Mouse (Mus musculus) adrenal gland, adult 18-20 months (tissue): ENCODE measurements around the gene Ufc1. TPM values are rescaled to one million over a fixed set of nuclear protein-coding genes. Genes with fewer than 3 reads are reported as not detected.
A peak's percentile ranks its signal among the peaks of the same experiment; 100 is the strongest.
"Not testable (repeated sequence)": the region's sequence is repeated elsewhere in the genome, so short reads cannot be mapped to it uniquely, and the experiment has no call there.

Experiments
- DNase-seq, 2 experiments: peaks; one replicate each; pipeline ENCODE4 v3.0.0; 2021 to 2022; ENCODE audit warnings: low spot score in 2 of 2
- long read RNA-seq, 2 experiments: library from polyadenylated mRNA; stranded (forward); transcript quantifications; one replicate each; pipeline ENCODE4 v2.0.0; 2021
- total RNA-seq, 2 experiments: library from RNA; stranded (reverse); gene quantifications; 1 replicate in 1 of 2; 2 replicates in 1 of 2; pipeline ENCODE4 v1.2.3; 2021

Ufc1 gene
- 100 to 1,000 TPM; 147 to 168 TPM for total RNA-seq
- long read RNA-seq, experiment 1, transcript Ufc1-202 (6 exons, 914 nt) = major isoform, 9 of 18 reads
- long read RNA-seq, experiment 1, transcript Ufc1-201 (7 exons, 1,007 nt) = minor isoform, 7 of 18 reads
- long read RNA-seq, experiment 1, partial matches to known transcripts = 0 of 18 reads
- long read RNA-seq, experiment 1, other reads (novel, unspliced or antisense) = 0 of 18 reads
- long read RNA-seq, experiment 2, transcript Ufc1-202 (6 exons, 914 nt) = major isoform, 78 of 114 reads
- long read RNA-seq, experiment 2, transcript Ufc1-201 (7 exons, 1,007 nt) = minor isoform, 32 of 114 reads
- long read RNA-seq, experiment 2, partial matches to known transcripts = 1 of 114 reads
- long read RNA-seq, experiment 2, other reads (novel, unspliced or antisense) = 2 of 114 reads

GRCm38 (mm10) chr1:171294298-171295062 is at the start of gene Ufc1:
Ufc1 (minus strand) TSS chr1:171295024.
- peak; percentile 69 to 81 for DNase-seq

- peak; percentile 30 to 41 for DNase-seq
Observed at GRCm38 (mm10) chr1:171343922-171344677, 49.3 kb upstream of the Ufc1 start.

GRCm38 (mm10) chr1:171342262-171343207 is 47.7 kb upstream of the Ufc1 start:
- no peak for DNase-seq

GRCm38 (mm10) chr1:171330216-171330560 is 35.4 kb upstream of the Ufc1 start:
- no peak for DNase-seq

GRCm38 (mm10) chr1:171329433-171330215 is 34.8 kb upstream of the Ufc1 start:
- DNase-seq = peak in 1 of 2 experiments; percentile 76

DNA sequence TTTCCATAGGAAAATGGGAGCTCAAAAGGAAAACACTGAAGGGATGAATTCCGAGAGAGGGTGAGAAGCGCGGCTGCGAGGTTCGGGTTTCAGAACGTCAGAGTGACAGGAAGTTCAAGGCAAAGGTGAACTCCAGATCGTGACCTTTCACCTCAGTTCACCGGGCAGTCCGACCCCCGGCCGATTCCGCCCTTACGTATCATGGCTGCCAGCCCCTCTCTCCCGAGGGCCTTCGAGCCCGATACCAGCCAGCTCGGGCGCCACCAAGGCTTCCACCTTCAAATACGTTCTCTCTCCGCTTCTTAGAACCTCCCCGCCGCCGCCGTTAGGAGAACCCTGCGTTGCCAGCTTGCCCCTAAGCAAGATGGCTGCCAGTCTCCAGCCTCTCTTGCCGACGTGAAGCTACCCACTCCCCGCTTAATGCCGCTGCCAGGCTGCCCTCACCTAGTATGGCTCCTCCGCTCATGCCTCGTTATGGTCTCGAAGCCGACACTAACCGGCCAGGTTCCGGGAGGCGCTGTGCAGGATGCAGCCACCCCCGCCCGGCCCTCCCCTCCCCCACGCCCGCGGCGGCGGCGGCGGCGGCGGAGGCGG is 34.1 kb upstream of the Ufc1 start, which contains the start of gene Dedd:
Gene Dedd, plus strand, starts transcription at position 307 of the 594 bp plus-strand sequence.
- peak; percentile 78 to 85 for DNase-seq

- DNase-seq = no peak
Observed at GRCm38 (mm10) chr1:171328244-171328643, 33.4 kb upstream of the Ufc1 start.

DNA sequence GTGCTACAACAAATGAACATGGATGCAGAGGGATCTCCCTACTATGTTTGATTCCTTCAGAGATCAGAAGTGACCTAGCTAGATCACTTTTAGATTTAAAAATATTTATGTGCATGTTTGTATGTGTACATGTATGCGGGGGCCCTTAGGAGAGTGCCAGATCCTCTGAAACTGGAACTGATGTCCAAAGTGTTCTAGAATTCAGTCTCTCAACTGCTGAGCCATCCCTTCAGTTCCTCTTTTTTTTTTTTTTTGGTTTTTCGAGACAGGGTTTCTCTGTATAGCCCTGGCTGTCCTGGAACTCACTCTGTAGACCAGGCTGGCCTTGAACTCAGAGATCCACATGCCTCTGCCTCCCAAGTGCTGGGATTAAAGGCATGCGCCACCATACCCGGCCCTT is 31.8 kb upstream of the Ufc1 start:
- DNase-seq = not testable (repeated sequence)

DNA sequence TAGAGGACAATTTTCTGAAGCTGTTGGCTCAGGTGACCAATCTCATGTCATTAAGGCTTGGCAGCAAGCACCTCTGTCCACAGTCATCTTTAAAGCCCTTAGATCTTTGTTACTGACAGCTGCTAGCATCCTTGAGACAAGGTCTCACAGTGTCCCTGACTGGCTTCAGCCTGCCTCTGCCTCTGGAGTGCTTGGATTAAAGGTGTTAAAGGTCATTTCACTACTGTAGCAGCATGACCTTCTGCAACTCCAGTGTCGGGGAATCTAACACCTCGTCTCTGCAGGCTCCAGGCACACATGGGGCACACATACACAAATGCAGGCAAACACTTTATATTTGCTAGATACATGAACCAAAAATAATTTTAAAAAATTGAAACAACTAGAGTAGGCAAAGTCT is 30.7 kb upstream of the Ufc1 start:
- no peak for DNase-seq

GRCm38 (mm10) chr1:171322012-171322411 is 27.2 kb upstream of the Ufc1 start:
- DNase-seq = no peak

DNA sequence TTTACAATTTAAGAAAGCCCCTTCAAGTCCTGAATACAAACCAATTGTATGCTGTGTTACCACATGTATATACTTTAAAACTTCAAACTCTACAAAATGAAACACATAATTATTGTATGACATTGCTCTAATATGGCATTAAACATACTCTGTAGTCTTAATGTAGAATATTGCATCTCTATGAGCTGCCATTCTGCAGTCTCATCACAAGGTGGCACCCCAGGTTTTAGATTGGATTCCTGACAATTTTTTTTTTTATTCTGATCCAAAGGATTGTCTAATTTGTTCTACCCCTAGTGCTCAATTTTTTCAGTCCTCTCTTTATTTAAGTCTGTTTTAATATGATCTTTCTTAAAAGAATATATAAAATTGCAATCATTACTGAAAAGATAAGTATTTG is 26.6 kb upstream of the Ufc1 start:
- DNase-seq = no peak

- no peak for DNase-seq
Observed at GRCm38 (mm10) chr1:171320151-171320550, 25.3 kb upstream of the Ufc1 start.

GRCm38 (mm10) chr1:171319748-171320147 is 24.9 kb upstream of the Ufc1 start:
- no peak for DNase-seq

DNA sequence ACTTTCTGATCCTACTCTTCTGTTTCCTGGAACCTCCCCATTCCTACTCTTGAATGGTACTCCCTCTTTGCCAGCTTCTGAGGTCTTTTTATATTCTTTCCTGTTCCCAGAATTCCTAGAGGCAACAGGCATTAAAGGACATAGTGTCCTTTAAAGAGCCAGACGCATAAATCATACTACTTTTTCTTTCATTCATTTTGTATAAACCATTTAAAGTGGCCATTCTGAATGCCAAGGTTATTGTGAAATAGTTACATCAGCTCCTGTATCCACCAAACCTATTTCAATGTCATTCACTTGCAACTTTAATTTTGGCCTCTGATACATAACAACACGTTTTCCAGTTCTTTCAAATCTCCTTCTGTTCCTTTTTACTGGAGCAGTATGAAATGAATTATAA is 14.5 kb upstream of the Ufc1 start:
- no peak for DNase-seq

- DNase-seq = not testable (repeated sequence)
Observed at GRCm38 (mm10) chr1:171306157-171306556, 11.3 kb upstream of the Ufc1 start.

- no peak for DNase-seq
Observed at GRCm38 (mm10) chr1:171298226-171298625, 3.4 kb upstream of the Ufc1 start.

GRCm38 (mm10) chr1:171295063-171295402 is 209 bp upstream of the Ufc1 start:
- DNase-seq = no peak

GRCm38 (mm10) chr1:171293906-171294297 is 922 bp downstream of the Ufc1 start:
- no peak for DNase-seq

DNA sequence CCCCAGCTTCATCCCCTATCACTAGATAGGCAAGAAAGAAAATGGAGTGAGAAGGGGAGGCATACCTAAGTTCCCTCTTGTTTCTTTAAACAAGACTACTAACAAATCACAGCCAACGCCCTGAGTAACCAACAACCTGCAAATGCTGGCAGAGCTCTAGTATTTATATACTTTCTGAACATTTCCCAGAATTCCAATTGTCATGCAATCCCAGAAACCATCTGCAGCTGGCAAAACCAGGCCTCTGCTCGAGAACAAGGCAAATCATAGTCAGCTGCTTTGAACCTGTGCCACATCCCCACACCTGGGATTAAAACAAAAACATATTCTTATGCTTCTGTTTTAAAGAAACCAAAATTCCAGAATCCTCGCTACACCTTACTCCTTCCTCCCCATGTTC is 1.5 kb downstream of the Ufc1 start:
- no peak for DNase-seq
